Mouse (Mus musculus) MEL (cell line): ENCODE data around the gene Ndufs2.

Experiments
- NRF1 ChIP-seq: IDR thresholded peaks from 2 replicates; pipeline ENCODE4 v1.6.1; 2014; ENCODE audit warnings: low read depth, mild to moderate bottlenecking, inconsistent platforms, low read length, improper control_type of control experiment, moderate library complexity; ENCODE audit not compliant: poor library complexity, insufficient read depth, severe bottlenecking
- USF2 ChIP-seq, 2 experiments: IDR thresholded peaks; 2 replicates each; pipeline ENCODE4 v1.6.1; 2011 to 2012; ENCODE audit warnings: improper control_type of control experiment in 2 of 2, low read length in 2 of 2, borderline replicate concordance in 1 of 2, inconsistent platforms in 1 of 2, low read depth in 1 of 2, mild to moderate bottlenecking in 1 of 2; ENCODE audit not compliant: insufficient read depth in 1 of 2

DNA sequence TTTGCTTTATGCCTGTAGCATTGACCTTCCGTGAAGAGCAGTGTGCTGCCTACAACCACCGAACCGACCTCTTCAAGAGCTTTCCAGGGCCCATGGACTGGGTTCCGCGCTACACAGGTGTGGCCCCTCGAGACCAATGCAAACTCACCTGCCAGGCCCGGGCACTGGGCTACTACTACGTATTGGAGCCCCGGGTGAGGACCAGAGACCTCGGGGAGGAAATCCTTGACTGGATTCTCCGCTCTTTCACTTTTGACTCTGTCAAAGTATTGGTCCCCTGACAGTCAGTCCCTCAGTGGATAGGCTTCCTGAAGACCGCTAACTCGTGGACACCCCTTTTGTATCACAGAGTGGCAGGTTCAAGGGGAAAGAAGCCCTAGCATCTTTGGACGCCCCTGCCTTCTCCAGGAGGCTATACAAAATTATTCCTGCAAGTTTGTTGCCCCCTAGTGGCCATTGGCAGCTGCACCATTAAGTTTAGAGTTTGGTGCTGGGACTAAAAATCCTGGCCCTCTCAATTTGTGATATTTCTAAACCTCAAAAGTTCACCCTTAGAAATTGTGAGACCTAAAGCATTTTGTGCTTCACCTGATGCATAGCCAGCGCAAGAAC lies 5.9 kb upstream of the Ndufs2 start:
- TF ChIP-seq NRF1: no peak
- TF ChIP-seq USF2 (IDR thresholded peaks at IDR 0.05; ENCODE audit: borderline replicate concordance in 1 of 2, insufficient read depth in 1 of 2, low read depth in 1 of 2, low read length in 2 of 2): no peak
